Mouse (Mus musculus) thymus, postnatal 10 days (tissue): ENCODE measurements around the gene Gm49486.

Experiments used
- DNase-seq, 2 experiments: peaks; one replicate each; pipeline ENCODE4 v3.0.0; 2021; ENCODE audit warnings: low spot score in 2 of 2

Gene Gm49486

DNA sequence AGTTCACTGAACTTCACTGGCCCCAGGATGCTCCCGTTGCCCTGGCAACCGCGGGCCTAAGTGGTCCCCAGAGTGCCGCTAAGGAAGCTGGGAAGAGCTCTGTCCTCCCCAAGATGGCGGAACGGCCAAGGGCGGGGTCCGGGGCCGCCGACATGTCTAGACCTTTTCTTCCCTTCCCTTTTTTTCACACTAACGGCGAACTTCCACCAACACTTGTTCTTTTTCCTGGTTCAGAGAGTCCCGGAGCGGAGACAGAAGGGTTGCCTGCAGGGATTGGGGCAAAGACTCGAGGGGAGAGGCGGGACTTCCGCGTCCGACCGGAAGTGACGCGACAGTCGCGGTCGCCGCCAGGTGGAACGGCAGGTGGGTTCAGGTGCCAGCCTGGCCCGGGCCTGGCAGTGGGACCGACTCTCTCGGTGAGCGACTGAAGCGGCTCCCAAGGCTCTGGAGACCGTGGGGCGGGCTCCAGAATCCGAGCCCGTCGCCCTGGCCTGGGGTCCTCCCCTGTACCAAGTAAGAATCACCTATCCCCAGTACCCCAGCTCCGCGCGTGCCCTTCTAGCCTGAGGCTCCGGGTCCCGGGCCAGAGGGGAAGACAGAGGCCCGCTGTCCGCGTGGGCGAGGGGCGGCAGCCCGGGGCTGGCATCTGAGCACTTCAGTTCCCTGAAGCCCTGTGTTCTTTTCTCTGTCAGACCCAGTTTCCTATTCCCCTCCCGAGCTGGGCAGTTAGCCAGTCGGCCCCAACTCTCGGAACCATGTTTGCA lies at the start of gene Gm49486, which contains the start of gene Pick1:
Gene Gm49486, plus strand, starts transcription at position 334 of the 764 bp plus-strand sequence.
Gene Pick1, plus strand, starts transcription at position 116 of the 764 bp plus-strand sequence.
- peak; percentile 83 to 86 for DNase-seq

GRCm38 (mm10) chr15:79185213-79185612 lies 44.0 kb upstream of the Gm49486 start:
- DNase-seq = no peak

DNA sequence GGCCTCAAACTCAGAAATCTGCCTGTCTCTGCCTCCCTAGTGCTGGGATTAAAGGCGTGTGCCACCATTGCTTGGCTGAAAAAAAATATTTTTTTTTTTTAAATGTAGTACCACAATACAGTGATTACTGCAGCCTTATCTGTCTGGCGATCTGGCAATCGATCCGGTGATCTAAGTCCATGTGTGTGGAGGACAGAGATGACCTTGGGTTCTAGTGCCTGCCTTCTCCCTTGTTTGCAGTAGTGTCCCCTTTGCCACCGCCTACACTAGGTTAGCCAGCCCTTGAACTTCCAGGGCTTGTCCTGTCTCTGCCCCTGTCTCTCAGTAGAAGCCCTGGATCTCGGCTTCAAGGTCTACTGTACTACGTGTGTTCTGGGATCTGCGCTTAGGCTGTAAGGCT lies 41.4 kb upstream of the Gm49486 start:
- no peak for DNase-seq

DNA sequence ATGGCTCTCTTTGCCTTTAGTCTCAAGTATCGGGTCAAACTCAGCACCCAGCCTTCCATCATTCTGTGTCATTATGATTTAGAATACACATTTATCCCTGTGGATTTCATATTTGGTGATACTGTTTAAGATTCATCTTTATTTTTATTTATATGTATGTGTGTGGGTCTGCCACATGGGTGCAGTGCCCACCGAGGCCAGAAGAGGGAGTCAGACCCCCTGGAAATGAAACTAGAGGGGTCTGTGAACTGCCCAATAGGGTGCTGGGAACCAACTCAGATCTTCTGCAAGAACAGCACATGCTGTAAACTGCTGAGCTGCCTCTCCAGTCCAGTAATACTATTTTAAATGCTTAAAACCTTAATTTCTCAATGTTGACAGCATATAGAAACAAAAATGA lies 37.8 kb upstream of the Gm49486 start:
- no peak for DNase-seq

- no peak for DNase-seq
Observed at GRCm38 (mm10) chr15:79192450-79192849, 36.7 kb upstream of the Gm49486 start.

GRCm38 (mm10) chr15:79192885-79193845 lies 36.0 kb upstream of the Gm49486 start:
- no peak for DNase-seq

GRCm38 (mm10) chr15:79194048-79194447 lies 35.1 kb upstream of the Gm49486 start:
- no peak for DNase-seq

GRCm38 (mm10) chr15:79194946-79195345 lies 34.2 kb upstream of the Gm49486 start:
- DNase-seq = no peak

GRCm38 (mm10) chr15:79195492-79195891 lies 33.7 kb upstream of the Gm49486 start:
- DNase-seq = no peak

GRCm38 (mm10) chr15:79199390-79199976 lies 29.7 kb upstream of the Gm49486 start:
- DNase-seq = no peak

DNA sequence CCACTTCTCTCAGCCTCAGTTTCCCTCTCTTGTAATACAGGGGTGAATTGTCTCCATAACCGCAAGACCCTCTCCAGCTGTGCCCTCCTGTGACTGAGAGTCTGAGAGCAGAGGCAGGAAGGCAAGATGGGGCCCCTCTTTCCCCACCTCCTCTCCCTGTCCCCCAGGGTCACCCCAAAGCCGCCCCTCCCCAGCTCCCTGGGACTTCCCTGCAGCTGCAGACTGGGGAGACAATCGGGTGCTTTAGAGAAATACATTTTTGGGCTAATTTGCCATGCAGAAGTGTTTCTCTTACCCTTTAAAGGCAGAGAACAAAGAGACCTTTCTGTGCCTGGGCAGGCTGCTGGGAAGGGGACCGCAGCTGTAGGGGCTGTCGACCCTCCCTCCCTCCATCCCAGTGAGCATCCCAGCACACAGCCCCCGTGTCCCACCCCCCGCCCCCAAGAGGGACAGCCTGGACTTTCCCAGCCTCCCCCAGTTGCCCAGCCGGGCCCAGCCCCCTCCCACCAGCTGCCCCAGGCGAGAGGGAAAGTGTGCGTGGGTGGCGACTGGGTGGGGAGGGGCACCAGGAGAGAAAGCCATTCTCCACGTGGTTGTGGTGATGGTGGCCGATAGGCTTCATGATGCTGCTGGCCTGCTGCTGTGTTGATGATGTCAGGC lies 27.6 kb upstream of the Gm49486 start:
- no peak for DNase-seq

DNA sequence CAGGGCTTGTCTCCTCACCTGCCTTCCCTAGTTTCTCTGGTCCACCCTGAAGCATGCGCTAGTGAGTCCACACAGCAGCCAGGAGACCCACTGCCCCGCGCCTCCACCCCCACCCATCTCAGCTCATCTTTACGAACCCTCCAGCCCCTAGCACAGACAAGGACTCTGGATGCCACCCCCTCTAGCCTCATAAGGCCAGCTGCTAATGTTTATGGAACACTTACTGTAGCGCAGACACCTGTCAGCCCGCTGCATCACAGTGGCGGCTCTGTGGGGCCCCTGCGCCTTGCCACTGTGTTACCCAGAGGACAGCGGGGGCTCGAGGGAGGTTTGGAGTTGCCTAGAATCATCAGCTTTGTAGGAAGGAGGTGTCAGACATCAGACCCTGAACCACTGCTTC lies 26.6 kb upstream of the Gm49486 start:
- no peak for DNase-seq

- DNase-seq = no peak
Observed at GRCm38 (mm10) chr15:79208211-79208610, 21.0 kb upstream of the Gm49486 start.

GRCm38 (mm10) chr15:79208758-79209439 lies 20.3 kb upstream of the Gm49486 start:
- DNase-seq = peak; percentile 46 to 58

GRCm38 (mm10) chr15:79210357-79210756 lies 18.8 kb upstream of the Gm49486 start:
- no peak for DNase-seq

DNA sequence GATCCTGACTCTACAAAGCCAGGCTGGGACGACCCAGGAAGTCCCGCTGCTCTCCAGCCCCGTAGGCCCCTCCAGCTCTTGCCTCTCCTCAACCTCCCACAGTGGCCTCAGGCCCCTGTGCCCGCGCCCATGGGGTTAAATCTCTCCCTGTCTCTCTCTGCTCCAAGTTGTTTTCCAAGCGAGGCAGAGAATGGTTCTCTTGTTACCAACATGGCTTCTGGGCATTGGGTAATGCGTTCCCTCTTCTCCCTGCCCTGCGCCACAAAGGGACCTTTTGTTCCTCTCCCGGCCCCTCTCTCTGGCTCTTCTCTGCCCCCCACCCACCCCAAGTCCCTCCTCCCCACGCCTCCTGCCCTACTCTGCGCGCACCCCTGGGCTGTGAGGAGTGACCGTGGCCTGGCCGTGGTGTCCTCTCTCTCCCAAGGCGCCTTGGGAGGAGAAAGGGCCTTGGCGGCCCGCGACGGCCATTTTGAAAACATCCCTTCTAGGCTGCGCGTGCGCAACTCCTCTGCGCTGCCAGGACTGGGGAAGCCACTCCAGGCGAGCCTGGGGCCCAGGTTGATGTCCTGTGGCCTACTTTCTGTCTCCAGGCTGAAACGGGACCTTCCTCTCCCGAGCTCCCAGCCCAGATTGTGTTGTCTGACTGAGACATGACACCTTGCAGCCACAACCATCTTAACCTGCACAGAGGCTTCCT lies 16.3 kb upstream of the Gm49486 start:
- DNase-seq = no peak

DNA sequence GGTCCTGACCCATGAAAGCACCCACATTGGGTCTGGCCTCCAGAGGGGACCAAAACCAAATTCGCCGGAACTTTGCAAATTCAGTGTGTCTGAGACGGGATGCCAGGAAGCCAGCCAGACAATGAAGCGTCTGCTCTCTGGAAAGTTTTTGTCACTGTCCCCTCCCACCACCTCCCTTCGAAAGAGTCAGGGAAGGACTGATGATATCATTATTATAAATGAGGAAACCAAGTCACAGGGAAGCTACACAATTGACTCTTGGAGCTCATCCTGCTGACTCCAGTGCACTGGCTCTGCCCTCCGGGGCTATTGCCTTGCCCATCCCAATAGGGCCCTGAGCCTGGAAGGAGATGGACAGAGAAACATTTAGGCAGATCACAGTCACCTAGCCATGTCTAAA lies 15.6 kb upstream of the Gm49486 start:
- no peak for DNase-seq

DNA sequence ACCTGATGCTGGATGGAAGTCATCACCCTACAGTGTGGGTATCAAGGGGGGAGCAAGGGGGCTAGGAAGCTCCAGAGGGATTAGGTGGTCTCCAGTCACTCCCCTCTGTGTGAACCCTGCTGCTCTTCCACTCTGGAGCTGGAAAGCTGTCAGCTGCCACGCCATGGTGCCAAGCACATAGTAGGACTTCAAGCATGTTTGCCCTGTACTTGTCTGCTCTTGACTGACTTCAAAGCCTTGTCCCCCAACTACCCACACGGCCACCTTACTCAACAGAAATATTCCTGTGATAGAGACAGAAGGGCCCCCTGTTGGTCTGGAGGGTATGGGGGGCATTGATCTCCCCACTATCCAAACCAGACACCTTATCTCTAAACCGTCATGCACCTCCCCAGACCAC lies 13.0 kb upstream of the Gm49486 start:
- no peak for DNase-seq

- no peak for DNase-seq
Observed at GRCm38 (mm10) chr15:79219572-79219971, 9.6 kb upstream of the Gm49486 start.

DNA sequence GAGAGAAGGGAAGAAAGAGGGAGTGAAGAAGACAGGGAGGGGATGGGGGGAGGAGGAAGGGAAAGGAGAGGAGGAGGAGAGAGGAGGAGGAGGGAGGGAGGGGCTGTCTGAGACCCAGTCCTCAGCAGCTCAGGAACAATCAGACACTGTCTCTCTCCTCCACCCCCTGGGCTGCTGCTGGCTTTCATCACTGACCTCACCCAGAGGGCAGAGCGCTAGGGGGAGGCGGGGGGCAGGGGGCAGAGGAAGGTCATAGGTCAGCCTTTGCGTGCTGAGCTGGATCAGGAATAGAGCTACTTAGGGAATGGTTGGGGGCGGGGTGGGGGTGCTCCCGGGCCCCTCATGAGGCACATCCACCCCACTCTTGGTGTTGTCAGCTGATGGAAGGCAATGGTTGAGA lies 5.5 kb upstream of the Gm49486 start:
- no peak for DNase-seq
